Mouse (Mus musculus) gastrocnemius, postnatal 25 days (tissue): ENCODE results near the gene Exoc5. TPM values are rescaled to one million over a fixed set of nuclear protein-coding genes. Genes with fewer than 3 reads are reported as not detected.
"Not testable (repeated sequence)": the region's sequence is repeated elsewhere in the genome, so short reads cannot be mapped to it uniquely, and the experiment has no call there.

Experiments used
- DNase-seq: peaks from one replicate; pipeline ENCODE4 v3.0.0; 2022
- long read RNA-seq, 2 experiments: library from polyadenylated mRNA; stranded (forward); transcript quantifications; one replicate each; pipeline ENCODE4 v2.0.0; 2021
- total RNA-seq, 2 experiments: library from RNA; stranded (reverse); gene quantifications; 1 replicate in 1 of 2; 2 replicates in 1 of 2; pipeline ENCODE4 v1.2.3; 2021

Gene Exoc5
- 10 to 100 TPM; 17.6 to 18.5 TPM for total RNA-seq
- long read RNA-seq, experiment 1, full-length matches to known transcripts: 7 of 10 reads
- long read RNA-seq, experiment 1, partial matches to known transcripts: 1 of 10 reads
- long read RNA-seq, experiment 1, other reads (novel, unspliced or antisense): 2 of 10 reads
- long read RNA-seq, experiment 2, full-length matches to known transcripts: 14 of 17 reads
- long read RNA-seq, experiment 2, partial matches to known transcripts: 0 of 17 reads
- long read RNA-seq, experiment 2, other reads (novel, unspliced or antisense): 3 of 17 reads

DNA sequence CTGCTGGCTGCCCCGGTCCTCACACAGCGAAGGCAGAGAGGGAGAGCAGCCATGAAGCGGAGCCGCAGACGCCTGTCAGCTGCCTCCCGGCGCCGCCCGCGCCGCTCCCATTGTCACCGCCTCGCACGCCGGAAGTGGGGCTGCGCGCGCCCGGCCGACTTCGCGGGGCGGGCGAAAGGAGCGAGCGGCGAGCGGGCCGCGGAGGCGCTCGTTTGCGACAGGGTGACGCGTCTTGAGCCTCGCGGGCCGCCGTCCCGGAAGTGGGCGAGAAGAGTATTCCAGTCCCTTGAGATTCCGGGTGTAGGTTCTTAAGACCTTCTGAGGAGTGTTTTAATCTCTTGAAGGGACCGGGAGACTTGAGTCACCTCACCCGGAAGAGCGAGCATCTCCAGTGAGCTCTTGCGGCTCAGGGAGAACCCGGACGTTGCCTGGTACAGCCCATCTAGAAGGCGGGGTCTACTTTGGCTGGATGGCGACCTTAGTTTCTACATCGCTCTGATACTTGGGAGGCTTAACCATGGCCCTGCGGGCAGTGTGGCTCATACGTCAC lies at the start of gene Exoc5:
Gene Exoc5, minus strand, starts transcription at position 380 of the 550 bp plus-strand sequence.
- peak; percentile 95 for DNase-seq

- DNase-seq: not testable (repeated sequence)
Observed at GRCm38 (mm10) chr14:49091755-49092154, 25.3 kb upstream of the Exoc5 start.

- DNase-seq: no peak
Observed at GRCm38 (mm10) chr14:49091277-49091676, 24.8 kb upstream of the Exoc5 start.

DNA sequence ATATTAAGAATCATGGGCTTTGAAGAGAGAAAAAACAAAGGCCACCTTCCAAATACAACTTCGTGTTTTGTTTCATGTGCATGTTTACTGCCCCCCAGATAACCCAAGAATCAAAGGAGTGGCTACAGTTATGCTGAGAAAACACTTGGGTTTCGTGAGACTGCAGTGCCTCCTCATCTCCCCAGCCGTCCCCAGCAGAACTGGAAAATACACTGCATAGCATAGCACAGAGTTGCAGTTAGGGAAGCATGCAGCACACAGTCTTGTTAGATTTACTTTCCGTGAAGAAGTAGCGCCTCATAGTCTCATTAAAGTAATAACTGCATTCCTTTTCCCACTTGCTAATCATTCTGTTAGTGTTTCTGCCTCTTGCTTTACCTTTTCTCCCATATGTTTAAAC lies 23.6 kb upstream of the Exoc5 start:
- no peak for DNase-seq

DNA sequence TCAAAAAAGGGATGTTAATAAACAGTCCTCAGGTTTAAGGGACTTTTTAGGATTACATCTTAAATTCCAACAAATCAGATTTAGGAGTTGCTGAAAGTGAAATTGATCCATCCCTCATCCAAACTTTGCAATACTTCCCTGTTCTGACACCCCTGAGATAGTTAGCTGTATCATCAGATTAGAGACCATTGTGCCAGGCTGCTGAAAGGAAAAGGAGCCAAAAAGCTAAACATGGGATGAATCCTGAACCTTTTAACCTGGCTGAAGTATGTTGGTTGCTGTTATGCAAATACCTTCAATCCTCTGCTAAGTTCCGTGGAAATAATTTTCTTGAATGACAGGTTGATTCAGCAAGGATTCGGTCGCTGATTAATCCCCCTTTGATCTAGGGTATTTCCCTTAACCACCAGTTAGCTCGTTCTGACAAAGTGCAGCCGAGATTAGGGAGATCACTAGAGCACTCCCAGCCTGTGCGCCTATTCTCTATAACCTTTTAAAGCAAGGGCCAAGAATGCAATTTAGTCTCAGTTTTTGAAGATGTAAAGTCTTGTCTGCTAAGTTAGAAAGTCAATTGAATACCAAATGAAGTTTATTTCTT lies 23.1 kb upstream of the Exoc5 start:
- no peak for DNase-seq

DNA sequence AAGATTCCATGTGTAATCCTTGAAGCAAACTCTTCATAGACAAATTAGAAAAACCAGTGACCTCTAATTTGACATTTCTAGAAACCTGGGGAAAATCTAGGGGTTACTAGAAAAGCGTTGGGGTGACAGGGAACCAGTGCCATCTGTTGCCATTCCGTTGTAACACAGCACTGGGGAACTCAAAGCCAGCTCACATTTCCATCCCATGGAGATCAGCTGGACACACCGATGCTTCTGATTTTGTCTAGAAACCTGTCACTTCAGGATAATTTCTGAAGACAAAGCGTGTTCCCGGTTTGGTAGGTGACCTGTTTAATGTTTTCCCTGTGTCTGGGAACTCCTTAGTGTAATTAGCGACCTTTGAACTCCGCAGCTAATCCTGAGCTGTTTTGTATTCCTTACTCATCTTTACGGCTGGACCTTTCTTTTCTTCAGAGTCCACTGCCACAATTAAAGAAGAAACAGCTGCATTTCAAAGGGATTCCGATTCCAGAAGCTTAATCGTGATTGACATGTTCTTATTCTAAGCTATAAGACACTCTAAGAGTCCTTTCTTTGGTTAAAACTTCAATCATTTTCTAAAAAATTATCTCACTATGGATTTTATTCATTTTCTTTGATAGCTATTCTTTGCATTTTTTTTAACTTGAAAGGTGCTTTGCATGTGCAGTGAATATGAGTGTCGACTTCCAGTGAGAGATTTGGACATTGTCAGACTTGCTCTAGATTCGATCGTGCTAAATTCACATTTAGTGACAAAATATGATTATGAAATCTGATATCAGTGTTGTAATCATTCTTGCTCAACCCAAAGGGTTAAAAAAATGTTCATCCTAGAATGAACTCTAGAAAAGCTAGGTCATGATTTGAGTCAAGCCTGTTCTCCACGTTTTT lies 21.9 kb upstream of the Exoc5 start:
- DNase-seq: no peak

DNA sequence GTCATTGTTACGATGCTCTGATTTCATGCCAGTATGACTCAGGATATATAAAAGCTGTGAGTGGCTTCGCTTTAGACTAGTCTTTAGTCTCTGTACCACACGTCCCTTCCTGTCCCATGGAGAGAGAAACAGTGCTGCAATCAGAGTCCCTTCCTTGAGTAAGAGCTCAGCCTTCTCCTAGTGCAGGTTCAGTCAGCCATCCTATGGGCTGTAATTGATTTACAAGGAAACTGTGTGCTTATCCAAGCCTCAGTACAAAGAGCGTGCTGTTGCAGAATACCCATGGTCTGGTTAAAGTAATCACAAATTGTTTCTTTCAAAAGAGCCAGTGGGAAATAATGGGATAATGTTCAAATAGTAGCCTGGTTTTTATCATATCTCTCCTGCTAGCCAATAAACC lies 20.1 kb upstream of the Exoc5 start:
- DNase-seq: no peak

DNA sequence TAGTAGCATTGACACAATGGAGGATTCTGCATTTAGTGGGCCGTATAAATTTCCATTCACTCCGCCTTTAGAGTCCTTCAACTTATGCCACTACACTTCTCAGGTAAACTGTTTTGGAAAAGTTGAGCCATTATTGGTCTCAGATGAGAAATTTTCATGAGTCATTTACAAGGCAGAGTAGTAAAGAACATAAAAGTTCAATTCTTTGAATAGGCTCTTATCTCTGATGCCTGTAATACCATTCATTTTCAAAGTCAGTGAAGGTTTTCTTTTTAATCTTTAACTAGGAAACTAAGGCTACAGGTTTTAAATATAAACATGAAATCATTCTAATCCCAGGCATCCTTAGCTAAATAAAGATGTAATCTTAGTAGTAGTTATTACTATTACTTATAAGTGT lies 12.4 kb upstream of the Exoc5 start:
- no peak for DNase-seq

GRCm38 (mm10) chr14:49074361-49074760 lies 7.9 kb upstream of the Exoc5 start:
- no peak for DNase-seq

DNA sequence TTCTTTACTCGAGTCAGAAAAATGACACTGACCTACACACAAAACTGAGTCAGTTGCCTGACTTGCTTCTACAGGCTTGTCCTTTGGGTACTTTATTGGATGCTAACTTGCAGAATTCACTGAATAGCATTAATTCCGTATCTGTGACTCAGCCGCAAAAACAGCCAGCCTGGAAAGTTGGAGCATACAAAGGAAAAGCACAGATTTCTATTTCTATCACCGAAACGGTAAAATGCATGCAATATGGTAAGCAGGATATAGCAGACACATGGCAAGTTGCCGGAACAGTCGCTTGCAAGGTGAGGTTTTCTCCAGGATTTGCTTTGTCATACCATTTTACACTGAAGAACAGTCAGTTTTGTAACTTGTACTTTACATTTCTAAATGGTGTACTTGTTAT lies 7.4 kb upstream of the Exoc5 start:
- DNase-seq: no peak

DNA sequence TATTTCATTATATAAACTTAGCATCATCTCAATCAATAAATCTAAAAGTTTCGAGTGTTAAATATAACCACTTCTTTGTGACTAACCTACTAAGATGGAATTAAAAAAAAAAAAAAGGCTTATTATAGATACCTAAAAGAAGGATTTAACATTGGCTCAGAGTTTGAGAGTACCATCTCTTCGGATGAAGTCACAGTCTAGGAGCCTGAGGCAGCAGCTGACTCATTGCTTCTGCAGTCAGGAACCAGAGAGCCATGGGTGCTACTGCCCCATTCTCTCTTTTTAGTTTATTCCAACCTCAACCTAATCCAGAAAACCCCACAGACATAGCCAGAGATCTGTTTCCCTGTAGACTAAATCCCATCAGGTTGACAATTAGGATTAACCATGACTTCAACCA lies 6.4 kb upstream of the Exoc5 start:
- no peak for DNase-seq

- DNase-seq: no peak
Observed at GRCm38 (mm10) chr14:49065529-49066273, 752 bp downstream of the Exoc5 start, which contains the start of gene Ap5m1. TSS of gene Ap5m1 (plus strand) at chr14:49066097.

- no peak for DNase-seq
Observed at GRCm38 (mm10) chr14:49063838-49064237, 2.6 kb downstream of the Exoc5 start.

DNA sequence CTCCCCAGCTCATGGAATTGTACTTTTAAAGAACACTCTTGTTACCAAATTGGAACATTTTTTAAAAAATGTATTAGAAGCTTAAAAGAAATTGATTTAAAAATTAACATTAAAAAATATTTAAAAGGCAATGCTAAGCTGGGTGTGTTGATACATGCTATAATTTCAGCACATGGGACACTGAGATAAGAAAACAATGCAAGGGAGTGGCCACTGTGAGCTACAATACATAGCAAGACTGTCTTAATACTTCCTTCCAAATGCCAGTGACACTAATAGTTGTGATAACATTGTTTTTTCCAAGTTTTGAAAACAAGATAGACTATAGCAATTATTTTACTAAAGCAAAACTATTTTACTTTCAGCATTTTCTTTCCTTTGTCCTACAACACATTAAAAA lies 17.0 kb downstream of the Exoc5 start:
- no peak for DNase-seq

- DNase-seq: no peak
Observed at GRCm38 (mm10) chr14:49045610-49046009, 20.8 kb downstream of the Exoc5 start.

DNA sequence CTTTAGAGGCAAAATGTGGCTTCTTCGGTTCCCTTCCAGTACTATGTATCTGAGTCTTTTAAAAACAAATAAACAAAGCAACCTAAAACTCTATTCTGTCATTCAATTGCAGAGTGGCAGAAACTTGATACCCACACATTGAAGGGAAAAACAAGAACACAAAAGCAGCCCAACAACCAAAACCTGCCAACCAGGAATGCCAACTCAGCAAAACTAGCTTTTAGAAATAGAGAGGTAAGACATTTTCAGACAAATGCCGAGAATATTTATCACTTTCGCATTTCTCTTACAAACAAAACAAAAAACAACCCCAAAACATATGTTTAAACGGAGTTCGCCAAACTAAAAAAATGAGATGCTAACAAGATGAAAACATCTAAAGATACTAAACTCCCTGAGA lies 37.5 kb downstream of the Exoc5 start:
- no peak for DNase-seq

- DNase-seq: no peak
Observed at GRCm38 (mm10) chr14:49027779-49028368, 38.6 kb downstream of the Exoc5 start.

- DNase-seq: no peak
Observed at GRCm38 (mm10) chr14:49027040-49027778, 39.2 kb downstream of the Exoc5 start.

DNA sequence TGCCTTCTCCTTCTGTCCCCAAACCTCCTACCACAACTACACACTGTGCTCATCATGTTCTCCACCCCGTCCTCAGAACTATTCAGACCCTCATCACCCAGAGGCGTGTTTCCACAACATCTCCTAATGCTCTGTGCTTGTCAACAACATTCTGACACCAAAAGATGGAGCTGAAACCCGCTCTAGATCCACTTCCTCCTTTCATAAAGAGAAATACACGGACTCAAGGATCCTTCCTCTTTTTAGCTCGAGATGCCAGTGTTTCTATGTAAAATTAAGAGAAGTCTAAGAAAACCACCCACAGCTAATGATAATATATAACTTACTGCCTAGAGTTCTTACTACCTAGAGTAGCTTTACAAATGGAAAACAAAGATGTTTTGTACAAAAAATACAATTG lies 46.7 kb downstream of the Exoc5 start:
- DNase-seq: no peak

- DNase-seq: no peak
Observed at GRCm38 (mm10) chr14:49008399-49009189, 57.9 kb downstream of the Exoc5 start.
